Mouse (Mus musculus) retina, embryonic 14.5 days (tissue): ENCODE results near the gene Pex16.

ENCODE experiments used
- DNase-seq: peaks from one replicate; pipeline ENCODE4 v3.0.0-alpha.2; 2015; ENCODE audit warnings: low spot score

Gene Pex16

DNA sequence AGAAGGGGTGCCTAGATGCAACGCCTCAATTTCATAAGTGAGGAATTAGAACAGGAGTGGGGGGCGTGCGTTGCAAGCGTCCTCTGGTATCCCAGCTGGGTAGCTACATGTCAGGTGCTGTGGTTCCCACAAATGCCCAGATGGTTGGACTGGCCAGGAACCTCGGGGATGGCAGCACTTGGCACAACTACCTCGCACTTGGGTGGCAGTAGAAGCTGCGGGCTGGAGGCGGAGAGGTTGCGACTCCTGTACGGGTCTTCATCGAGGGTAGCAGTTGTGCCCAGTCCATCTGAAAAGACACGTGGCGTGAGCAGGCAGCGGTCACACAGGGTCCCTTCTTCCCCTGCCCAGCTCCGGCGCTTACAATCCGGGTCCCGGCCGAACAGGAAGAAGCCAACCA, 4.1 kb upstream of the Pex16 start:
- DNase-seq = no peak

DNA sequence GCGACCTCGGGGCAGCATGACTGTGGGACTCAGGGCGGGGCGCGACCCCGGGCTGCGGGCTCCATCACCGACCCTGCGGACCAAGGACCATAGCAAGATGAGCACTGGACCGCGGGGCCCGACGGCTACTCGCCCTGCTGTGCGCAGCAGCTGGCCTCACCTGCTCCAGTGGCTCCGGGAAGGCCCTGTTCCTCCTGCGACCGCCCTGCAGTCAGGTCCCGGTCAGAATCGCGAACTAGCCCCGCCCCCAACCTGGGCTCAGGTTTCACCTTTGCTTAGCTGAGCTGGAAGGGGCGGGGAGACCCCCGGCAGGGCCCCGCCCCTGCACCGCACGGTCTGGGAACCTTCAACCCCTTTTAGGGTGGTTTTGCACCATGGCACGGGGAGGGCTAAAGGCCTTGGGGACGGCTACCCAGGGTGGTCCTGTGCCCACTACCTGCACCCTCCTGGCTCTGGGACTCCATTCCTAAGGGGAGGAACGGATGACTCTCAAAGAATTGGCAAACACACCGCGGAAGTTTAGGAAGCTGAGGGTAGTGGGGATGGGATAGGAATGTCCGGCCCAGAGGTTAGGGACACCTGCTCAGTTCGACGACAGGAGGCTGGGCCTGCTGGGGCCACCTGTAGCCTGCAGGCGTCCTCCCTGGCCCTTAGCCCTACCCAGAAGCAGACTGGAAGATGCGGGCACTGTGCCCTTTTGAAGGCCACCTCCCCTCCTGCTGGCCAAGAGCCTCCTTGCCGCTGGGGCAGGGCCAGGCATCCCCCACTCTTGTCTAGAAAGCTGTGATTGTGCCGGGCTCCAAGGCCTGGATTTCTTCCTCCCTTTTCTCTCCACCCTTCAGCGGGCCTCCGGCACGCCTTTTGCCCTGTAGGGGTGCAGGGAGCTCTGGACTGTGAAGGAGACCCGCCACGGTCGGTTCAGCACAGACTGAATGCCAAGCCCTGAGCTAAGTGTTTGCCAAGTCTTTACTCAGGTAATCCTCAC, 3.4 kb upstream of the Pex16 start:
- DNase-seq = peak; percentile 58

- peak; percentile 23 for DNase-seq
Measured at GRCm38 (mm10) chr2:92371971-92372690, 2.3 kb upstream of the Pex16 start.

- no peak for DNase-seq
Measured at GRCm38 (mm10) chr2:92372767-92373436, 1.6 kb upstream of the Pex16 start.

DNA sequence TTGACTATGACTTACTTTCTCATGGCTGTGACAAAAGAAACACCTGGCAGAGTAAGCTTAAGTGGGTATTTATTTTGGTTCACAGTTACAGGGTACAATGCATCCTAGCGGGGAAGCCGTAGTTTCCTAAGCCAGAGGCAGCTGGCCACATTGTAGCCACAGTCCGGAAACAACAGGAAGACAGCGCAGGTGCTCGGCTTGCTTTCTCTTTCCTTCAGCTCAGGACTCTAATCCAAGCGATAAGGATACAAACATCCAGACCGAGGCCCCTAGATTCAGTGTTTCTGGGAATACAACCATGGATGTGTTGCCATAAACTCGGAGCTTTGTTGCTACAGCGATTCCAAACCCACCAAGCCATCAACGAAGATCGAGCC, 1.1 kb upstream of the Pex16 start:
- no peak for DNase-seq

DNA sequence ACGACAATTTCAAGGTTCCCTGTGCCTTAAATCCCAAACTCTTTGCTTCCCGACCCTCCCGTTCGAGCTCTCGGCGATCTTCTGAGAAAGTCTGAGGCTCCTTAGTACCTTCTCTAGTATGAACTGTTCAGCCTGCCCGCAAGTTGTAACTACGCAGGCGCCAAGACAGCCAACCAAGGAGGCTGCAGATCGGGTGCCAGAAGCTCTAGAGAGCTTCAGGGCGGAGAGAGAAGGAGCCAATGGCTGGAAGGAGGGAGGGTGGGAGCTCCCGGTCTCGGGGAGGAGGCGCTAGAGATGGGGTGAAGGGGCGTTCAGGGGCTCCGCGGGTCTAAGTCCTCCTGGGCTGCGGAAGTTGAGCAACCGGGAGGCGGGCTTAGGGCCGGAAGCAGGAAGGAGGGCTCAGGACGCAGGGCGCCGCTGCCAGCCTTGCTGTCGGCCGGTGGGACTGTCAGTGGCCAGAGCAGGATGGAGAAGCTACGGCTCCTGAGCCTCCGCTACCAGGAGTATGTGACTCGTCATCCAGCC, 685 bp downstream of the Pex16 start:
- peak; percentile 94 for DNase-seq

DNA sequence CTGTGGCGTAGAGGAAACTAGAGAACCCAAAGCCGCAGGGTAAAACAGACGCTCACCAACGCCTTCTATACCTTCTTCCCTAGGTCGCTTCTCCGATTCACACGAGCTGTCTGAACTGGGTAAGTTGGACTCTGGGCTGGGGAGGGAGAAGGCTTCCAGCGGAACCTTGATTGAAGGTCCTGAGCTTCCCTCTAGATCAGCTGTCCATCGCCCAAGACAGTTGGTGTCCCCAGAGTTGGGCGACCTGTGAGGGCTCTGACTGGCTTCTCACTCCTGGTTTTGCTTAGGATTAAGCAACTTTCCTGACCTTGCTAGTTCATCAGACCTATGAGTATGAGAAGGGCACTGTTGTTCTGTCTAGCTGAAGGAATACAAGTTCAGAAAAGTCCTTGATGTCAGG, 1.3 kb downstream of the Pex16 start:
- DNase-seq = no peak

- DNase-seq = no peak
Measured at GRCm38 (mm10) chr2:92376300-92376699, 1.8 kb downstream of the Pex16 start.

DNA sequence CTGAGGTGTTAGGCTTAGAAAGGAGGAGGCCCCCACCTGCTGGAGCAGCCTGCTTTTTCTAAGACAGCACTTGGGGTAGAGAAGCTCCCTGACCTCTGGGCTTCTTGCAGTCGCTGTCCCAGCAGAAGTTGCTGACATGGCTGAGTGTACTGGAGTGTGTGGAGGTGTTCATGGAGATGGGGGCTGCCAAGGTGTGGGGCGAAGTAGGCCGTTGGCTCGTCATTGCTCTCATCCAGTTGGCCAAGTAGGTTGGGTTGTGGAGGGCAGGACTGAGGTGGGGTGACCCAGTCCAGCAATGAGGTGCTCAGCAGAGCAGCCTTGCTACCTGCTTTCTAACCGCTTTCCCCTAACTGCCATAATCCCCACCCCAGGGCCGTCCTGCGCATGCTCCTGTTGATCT, 2.8 kb downstream of the Pex16 start:
- no peak for DNase-seq

- no peak for DNase-seq
Measured at GRCm38 (mm10) chr2:92379783-92380494, 5.5 kb downstream of the Pex16 start.

GRCm38 (mm10) chr2:92380495-92381050, 6.1 kb downstream of the Pex16 start:
- no peak for DNase-seq

GRCm38 (mm10) chr2:92381161-92381560, 6.7 kb downstream of the Pex16 start:
- DNase-seq = no peak

- no peak for DNase-seq
Measured at GRCm38 (mm10) chr2:92381901-92382588, 7.6 kb downstream of the Pex16 start, which contains the start of gene 1700029I15Rik. Gene 1700029I15Rik, plus strand, starts transcription at chr2:92382538.

DNA sequence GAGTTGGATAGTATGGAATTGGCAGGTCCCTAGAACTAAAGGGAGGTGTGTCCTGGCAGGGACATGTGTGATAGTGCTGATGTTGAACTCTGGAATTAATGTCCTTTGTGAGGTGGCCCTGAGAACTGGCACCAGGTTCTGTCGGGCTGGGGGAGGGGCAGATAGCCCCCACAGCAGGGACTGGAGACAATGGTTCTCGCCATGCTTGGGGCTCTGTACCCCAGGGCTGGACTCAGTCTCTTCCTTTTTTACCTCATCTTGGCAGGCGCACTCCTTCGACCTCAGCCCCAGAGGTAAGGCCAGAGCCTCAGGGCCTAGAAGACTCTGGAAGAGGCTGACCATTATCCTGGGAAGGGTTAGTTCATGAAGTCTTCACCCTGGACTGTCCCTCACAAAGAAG, 8.3 kb downstream of the Pex16 start:
- DNase-seq = no peak

GRCm38 (mm10) chr2:92384101-92384500, 9.6 kb downstream of the Pex16 start:
- no peak for DNase-seq

- no peak for DNase-seq
Measured at GRCm38 (mm10) chr2:92385113-92386051, 10.9 kb downstream of the Pex16 start.

DNA sequence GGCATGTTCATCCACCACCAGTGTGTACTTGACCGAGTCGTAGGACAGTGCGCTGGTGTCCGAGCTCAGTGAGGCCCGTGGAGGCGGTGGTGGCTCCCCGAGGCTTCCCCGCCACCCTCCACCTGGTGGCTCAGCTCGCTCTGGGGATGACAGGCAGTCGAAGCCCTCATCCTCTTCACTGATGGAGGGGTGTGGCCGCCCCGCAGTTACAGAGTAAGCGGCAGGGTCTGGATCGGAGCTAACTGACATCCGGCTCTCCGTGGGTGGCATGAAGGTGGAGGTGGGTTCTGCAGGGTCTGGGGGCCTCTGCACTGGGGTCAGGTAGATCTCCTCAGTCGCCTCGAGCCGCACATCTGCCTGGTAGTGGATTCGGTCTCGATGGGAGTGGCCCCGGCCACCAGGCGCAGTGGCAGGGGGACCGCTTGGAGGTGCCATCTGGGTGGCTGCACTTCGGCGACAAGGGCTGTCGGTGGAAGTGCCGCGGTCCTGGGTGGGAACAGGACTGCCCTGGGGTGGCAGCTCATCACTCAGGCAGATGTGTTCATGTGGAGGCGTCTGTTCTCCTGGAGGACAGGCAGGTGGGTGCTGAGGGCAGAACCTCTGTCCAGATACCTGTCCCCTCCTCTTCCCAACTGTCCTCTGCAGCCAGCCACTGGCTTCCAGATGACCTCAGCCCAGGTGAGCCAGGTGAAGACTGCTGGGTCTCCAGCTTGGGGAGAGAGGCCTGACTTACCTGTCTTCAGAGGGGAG, 12.5 kb downstream of the Pex16 start:
- DNase-seq = no peak

DNA sequence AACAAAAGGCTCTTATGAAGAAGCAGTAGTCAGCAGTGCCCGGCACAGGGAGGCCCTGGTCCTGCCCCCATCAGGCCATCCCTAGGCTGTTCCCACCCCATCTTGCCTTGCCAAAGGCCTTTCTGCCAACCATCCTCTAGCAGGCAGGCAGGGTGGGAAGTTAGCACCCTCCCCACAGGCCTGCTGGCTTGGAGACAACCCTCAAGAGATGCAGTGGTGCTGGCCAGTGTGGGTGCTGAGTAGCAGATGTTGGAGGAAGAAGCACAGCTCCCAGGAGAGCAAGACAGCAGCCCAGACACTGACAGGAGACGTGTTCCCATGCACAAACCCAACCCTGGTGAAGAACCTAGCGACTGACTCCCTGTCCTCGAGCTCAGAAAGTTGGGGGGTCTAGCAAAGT, 13.2 kb downstream of the Pex16 start:
- no peak for DNase-seq

DNA sequence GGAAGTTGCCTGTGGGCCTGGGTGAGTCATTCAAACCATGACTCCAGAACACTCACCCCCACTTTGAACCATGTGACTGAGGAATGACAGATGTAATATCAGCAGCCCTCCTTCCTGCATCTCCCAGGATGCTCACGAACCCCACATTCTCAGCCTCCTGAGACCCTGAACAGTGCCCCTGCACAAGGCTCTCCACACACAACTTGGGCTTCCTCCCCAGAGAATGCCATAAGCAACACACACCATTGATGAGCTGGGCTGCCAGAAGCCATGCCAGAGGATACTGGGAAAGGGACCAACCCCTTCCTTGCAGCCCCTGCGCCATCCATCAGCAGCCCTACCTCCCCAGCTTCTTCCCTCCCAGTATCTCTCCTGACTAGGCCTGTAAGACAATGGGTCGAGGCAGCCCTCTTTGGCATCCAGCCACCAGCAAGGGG, 13.6 kb downstream of the Pex16 start:
- DNase-seq = no peak
